Mouse (Mus musculus) G1E-ER4 (cell line): ENCODE measurements around the gene Sec22a. TPM values are rescaled to one million over a fixed set of nuclear protein-coding genes. Genes with fewer than 3 reads are reported as not detected.

ENCODE experiments used
- GATA1 ChIP-seq: IDR thresholded peaks from one replicate; pipeline ENCODE4 v1.8.0; 2012; ENCODE audit warnings: low read length, inconsistent platforms
- polyA plus RNA-seq: library from polyadenylated mRNA; stranded (reverse); fragments of >175 nt; gene quantifications from 2 replicates; pipeline ENCODE4 v1.2.3, GENCODE M21; 2012

The Sec22a gene
- polyA plus RNA-seq: 0.18 and 0.27 TPM in 2 replicates

DNA sequence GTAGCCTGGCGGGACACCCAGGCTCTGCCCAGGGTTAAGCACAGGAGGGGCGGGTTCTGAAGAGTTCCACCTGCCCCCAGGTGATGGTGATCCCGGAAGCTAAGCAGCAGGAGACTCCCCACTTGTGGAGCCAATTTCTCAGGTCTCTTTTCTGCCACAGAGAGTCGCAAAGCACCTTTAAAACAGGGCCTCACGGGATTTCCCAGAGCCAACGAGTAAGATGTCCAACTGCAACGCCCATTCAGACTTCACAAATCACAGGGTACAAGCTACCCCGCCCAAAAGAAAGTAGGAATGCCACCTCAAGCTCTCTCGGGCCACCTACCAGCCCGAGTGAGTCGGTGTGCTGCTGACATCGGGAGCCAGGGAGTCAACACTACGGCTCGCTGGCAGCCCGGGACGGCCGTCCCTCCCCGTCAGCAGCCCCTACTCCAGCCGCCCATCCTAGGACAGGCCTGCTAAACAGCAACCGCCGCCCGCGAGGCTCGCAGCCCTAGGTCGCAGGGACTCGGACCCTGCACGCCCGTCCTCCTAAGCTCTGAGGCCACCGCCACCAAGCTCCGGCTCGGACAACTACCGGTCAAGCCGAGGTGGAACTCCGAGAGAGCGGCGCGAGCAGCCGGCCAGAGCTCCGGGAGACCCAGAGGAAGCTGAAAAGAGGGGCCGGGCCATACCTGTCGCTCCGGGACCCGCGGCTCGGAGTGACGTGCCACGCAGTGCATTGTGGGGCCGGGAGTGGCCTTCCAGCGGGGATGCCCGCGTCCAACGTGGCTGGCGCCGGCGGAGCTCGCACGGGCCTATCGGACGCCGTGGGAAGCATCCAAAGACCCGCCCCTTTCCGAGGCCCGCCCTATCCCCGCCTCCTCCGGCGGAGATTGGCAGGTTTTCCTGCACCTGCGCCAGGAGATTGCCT, at the start of gene Sec22a:
Gene Sec22a, minus strand, starts transcription at position 769 of the 913 bp plus-strand sequence.
- no peak for TF ChIP-seq GATA1

DNA sequence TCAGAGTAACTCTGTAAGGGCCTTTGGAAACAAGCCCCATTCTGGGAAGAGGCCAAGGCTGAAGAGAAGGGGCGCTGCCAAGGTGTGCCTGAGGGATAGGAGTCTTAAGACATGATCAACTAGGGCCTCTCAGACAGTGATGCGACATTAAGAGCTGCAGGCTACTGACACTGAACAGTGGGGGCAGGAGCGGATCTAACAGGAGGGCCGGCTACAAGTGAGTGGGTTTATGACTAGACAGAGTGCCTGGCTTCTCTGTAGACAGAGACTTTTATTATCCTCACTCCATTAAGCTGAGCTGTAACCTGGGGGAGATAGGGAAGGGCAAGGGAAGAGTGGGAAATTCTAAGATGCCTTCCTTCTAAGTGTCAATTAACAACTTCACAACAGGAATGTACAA, 43.0 kb upstream of the Sec22a start:
- no peak for TF ChIP-seq GATA1

DNA sequence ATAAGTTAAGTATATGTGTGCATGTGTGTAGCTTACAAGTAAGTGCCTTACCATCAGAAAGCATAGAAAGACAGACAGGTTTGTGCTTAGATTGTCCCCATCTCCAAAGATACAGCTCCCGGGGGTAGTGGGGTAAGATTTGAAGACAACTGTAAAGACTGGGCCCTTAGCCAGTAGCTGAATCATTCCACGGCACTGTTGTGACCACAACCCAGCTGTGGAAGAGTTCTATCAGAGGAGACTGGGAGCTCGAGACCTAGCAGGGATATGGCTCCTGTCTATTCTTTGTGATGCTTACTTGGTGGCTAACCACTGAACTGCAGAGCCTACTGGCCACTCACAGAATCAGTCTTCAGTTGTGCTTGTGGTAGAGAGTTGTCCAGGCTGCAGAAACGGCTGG, 42.4 kb upstream of the Sec22a start:
- no peak for TF ChIP-seq GATA1

- TF ChIP-seq GATA1: no peak
These were observed 41.8 kb upstream of the Sec22a start for GRCm38 (mm10) chr16:35405348-35406080.

- no peak for TF ChIP-seq GATA1
These were observed 41.1 kb upstream of the Sec22a start for GRCm38 (mm10) chr16:35404864-35405263.

DNA sequence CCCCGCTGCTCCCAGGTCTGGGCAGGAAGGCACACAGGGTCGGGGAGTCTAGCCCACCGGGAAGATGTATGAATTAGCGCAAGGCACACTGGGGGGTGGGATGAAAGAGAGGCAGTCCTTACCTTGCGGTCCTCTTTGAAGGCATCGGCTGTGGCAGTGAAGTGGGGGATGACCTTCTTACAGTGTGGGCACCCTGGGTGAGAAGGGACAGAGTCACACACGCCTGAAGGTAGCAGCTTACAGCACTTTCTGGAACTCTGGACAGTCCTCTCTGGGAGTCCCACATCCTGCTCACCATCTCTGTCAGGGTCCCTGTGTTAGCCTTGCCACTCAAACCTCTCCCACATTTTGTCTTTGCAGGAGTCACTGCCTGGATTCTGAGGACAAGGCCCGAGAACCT, 40.2 kb upstream of the Sec22a start:
- TF ChIP-seq GATA1: no peak

DNA sequence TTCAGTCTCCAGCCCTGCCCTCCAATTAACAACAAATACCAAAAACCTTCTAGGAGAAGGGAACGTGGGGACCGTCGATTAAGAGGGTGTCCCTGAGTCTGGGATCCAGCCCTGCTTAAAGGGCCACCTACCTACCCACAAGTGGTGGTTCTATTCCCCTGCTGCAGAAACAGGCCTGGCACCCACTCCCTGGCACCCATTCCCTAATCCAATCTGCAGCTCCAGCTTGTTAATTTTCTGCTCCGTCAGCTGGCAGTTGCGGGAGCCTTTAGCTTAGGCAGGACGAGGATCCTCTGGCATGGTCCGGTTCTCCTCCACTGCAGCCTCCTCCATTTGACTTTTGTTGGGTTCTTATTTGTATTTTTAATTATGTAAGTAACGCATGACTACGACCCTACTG, 39.6 kb upstream of the Sec22a start:
- no peak for TF ChIP-seq GATA1

DNA sequence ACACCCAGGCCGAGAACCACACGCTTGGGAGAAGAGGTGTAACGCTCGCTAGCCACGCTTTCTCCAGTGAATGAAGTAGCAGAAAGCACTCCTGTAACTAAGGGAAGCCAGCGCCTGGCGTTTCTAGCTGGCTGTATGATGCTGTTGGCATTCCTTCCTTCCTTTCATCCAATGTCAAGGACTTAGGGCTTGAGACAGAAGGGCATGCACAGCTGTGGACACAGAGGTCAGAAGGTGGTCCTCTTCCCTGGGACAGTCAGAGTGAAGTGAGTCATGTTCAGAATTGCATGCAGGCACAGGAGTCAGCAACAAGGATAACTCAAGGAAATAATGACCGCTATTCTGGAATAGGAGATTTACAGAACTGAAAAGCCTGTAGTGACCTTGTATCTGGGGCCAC, 29.1 kb upstream of the Sec22a start:
- no peak for TF ChIP-seq GATA1

DNA sequence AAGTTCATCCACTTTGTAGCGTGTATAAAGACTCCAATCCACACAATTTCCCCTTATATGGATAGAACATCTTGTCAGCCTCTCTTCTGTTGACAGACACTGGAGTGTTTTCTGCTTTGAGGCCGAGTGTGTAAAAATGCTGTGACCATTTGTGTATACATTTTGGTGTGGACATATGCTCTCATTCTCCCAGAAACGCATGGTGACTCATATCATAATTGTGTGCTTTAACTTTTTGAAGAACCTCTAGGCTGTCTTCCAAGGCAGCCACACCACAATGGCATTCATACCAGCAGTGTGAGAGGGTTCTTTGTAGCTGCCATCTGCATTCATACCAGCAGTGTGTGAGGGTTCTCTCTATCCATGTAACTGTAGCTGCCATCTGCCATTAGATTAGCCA, 21.9 kb upstream of the Sec22a start:
- no peak for TF ChIP-seq GATA1

GRCm38 (mm10) chr16:35380048-35380447, 16.3 kb upstream of the Sec22a start:
- no peak for TF ChIP-seq GATA1

DNA sequence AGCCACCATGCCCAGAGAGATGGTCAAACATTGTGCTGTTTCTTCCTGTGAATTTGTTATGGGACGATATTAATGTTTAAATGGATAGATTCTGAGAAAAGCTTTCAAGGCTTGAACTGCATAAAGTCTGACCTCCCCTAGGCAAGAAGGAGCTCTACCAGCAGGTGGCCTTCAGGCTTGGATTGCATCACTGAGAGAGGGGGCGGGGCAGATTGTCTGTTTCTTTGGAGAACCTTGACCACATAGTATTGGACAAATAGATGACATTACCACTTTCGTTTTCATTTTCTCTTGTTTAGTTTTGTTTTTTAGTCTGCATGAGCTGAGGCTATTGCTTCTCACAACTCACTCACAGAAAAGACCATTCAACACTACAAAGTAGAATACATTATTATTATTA, 15.6 kb upstream of the Sec22a start:
- no peak for TF ChIP-seq GATA1

- no peak for TF ChIP-seq GATA1
These were observed 328 bp upstream of the Sec22a start for GRCm38 (mm10) chr16:35364063-35364428.

DNA sequence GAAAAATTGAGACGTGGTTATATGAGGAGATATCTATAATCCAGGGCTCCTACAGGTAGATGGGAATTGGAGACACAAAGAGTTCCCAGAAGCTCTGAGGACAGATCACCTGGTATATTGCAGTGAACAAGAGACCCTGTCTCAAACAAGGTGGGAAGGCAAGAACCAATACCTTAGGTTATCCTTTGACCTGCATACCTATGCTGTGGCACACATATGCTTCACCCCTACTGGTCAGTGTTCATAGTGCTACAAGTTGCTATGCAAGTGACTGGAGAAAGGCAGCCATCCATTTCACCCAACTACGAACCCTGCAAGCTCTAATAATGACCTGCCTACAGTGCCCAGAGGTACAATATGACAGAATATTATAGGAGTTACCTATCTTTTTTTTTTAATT, 1.5 kb downstream of the Sec22a start:
- TF ChIP-seq GATA1: no peak

GRCm38 (mm10) chr16:35360593-35360992, 3.1 kb downstream of the Sec22a start:
- no peak for TF ChIP-seq GATA1

- no peak for TF ChIP-seq GATA1
These were observed 6.3 kb downstream of the Sec22a start for GRCm38 (mm10) chr16:35357449-35357848.

DNA sequence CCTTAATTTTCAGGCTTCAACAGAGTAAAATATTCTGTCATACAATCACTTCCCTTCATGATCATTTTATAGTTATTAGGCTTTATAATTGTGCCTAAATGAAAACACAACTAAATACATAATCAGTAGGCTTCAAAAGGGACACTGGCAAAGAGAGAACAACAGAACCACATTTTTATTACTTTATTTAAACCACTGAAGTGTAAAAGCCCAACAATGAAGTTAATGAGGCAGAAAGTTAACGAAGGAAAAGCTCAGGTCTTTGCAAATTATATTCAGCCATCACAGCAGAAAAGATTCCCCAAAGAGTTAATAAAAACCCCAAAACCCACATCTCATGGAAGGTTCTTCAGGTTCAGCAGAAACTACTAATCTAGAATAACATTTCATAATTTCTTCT, 33.3 kb downstream of the Sec22a start:
- TF ChIP-seq GATA1: no peak

DNA sequence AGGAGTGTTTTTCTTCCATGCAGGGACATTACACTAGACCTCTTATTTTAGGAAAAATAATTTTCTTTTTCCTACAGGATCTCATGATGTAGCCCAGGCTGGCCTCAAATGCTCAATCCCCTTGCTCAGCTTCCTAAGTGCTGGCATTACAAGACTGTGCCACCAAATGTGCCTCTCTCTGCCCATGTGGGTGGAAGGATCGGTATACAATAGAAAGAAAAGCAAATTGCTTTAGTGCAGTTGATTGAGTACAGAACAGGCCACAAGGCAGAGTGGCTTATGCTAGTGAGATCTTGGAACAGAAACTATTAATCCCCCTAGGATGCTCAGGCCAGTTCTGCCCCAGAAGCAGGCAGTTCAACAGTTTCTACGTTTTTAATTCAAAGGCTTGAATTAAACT, 43.9 kb downstream of the Sec22a start:
- no peak for TF ChIP-seq GATA1
